Mouse (Mus musculus) ovary, postnatal 14 days (tissue): Measurements from ENCODE around the gene Actrt2.
A peak's percentile ranks its signal among the peaks of the same experiment; 100 is the strongest.

Experiments
- DNase-seq: peaks from one replicate; pipeline ENCODE4 v3.0.0; 2022; ENCODE audit warnings: low spot score

Gene Actrt2

DNA sequence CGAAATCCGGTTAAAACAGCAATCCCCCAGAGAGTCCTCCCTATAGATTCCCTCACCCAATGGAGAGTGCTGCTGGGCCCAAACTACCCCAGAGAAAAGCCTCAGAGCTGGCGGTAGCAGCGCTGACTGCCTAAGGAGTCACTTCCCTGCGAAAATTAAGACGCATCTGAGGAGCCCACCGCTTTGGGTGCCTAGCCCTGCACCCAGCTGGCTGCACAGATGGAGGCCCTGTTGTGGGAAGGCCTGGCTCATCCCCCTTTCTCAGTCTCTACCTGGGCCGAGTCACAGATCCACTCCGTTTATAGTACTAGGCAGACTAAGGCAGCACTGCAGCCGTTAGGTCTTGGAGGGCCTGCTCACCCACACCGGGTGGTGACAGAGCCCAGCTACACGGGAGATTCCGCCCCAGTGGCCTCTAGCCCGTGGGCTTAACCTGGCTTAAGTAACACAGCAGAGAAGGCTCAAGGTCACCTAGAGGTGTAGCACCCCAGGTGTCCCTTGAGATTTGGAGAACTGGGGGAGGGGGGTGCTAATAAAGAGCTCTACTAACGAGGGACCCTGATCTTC lies 29.3 kb downstream of the Actrt2 start:
- DNase-seq, result no peak

DNA sequence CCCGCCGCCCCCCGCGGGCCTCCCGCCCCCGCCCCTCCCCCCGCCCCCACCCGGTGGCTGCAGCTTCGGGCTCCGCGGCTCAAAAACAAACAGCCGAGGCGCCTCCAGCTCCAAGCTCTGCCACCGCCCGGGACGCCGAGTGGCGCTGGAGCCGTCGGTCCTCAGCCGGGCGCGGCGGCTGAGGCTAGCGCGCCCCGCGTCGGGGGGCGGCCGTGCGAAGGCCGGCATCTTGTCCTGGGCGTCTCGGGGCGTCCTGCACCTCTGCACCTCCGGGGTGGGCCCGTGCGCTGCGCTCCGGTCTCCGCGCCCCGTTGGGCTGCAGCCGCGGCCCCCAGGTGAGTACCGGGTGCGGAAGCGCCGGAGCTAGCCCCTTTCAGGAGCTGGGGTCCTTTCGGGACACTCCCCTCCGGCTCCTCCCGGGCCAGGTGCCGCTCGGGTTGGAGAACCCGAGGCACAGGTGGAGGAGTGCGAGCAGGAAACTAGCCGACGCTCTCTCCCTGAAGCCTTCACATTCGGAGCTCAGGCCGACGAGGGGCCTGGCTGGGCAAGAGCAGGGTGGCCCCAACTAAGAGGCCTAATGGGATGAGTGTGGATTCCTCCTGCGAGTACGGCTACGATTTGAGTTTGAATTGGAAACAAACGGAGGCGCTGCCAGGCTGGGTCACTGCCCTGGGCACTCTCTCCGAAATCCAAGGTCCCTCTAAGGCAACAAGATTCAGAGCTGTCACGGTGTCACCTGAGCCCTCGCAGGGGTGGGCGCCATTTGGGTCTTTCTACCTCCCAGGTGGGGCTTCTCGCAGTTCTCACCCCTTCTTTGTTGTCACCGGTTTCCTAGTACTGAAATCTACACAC lies 30.0 kb downstream of the Actrt2 start:
- no peak for DNase-seq

DNA sequence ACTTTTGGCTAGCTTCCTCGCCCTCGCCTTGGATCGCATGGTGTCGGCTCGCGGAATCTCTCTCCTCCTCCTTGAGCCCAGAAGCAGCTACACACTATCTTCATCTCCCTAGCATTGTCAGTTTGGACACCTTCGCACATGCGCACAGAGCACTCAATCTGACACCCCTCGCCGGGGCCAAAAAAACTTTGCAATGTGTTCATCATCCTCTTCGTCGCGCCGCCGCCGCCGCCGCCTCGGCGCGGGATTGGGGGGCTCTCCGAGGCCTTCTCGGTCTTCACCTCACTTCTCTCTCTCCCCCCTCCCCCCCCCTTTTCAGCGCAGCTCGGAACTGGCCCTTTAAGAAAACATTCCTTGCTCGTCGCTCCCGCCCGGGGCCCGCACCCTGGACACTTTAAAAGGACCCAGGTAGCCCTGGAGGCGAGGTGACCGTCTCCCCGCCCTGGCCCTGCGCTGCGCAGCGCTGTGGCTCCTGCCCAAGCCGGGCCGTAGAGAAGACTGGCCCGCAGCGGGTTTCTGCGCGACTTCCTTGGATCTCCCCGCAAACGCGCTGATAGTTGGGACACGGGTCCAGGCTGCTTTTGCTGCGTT lies 30.9 kb downstream of the Actrt2 start, which contains the start of gene Prdm16:
Gene Prdm16 (minus strand): TSS at position 153 of the 591 bp plus-strand sequence.
- DNase-seq, result no peak

DNA sequence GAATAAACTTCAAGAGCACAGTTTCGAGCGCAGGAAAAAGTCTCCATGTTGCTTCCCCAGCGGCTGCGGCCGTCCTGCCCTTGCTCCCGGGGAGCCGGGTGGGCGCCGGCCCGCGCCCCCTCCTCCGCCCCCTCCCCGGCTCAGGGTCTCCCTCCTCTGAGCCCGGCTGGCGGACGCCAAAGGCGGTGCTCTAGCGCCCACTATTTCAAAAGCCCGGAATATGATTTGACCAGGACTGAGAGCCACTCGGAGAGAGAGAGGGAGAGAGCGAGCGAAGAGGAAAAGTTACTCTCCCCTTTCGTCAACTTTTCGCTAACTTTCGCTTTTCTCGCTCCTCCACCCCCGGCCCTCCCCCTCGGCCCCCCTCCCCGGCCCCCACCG lies 31.6 kb downstream of the Actrt2 start:
- DNase-seq, result peak; percentile 25

DNA sequence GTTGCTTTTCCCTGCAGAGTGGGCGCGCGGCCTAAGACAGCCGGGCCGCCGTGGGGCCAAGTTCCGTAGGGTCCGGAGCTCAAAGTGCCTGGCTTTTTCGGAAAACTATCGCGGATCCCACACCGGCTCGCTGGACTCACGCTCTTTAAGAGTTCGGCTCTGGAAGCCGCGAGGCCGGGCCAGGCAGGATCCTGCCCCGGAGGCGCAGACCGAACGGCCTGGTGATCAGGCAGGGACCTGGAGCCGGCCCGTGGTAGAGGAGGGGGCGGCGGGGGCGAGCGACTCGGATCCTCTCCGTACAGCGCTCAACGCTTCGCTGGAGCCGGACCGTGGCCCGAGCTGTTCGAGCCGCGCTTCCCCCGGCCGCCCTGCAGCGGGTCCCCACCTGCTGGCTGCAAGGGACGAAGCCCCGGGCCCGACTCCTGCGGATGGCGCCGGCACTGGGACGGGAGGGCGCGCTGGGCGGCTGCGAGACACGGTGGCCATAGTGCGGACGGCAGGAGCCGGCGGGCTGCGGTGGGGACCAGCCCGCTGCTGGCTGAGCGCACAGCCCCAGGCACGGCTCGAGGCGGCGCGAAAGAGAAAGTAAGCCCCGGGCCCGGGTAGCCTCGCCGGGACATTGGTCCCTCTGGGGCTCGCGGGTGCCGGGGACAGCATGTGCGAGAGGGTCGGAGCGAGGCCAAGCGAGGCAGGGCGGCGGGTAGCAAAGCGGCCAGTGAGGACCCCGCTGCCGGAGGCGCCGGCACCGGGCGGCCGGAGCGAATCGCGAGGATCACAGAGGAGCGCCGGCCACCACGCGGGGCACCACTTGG lies 32.2 kb downstream of the Actrt2 start:
- peak; percentile 34 for DNase-seq

DNA sequence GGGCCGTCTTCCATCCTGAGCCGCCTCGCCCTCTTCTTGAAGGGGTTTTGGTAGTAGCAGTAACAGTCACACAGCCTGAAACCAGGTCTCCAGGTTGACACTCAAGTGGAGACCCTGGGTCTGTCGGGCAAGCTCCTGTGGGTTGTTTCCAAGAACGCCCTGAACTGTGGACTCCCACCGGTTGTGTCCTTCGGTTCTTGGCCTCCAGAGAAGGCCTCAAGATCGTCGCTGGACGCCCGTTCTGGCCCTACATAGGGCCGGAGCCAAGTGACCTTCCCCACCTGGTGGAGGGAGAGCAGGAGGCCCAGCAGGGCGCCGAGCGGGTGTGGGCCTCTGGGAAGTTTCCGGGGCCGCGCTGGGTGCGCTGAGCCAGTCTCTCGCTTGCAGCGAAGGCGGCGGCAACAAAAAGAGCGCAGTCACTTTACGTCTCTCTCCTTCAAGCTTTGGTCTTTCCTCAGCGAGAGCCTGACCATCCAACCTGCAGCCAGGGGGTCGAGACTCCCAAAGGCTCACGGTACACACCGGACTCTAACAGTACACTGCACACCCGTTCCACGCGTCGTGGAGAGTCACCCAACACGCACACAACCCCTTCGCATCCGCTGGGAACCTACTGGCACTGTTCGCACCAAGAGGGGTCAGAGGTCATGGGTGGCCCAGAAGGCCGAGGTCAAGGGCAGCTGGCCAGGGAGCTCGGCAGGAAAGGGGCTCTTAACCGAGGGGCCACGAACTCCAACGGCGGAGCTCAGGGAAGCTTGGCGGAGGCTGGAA lies 33.0 kb downstream of the Actrt2 start:
- DNase-seq, result no peak

DNA sequence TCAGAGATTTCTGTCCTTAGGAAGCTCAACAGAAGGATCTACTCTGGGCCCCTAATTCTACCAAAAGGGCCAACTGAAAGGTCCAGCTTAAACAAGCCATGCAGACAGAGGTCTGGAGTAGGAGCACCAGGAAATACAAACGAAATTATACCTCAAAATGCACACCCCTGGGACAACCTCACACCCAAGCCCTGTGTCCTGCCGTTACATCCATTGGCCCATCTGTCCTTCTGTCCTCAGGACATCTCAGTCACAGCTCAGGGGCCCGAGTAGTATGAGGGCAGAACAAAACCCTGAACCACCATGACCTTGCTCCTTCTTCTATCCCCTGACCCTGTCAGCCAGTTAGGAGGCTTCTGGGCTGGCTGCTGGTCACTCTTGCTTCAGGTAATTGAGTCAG lies 33.7 kb downstream of the Actrt2 start:
- no peak for DNase-seq

DNA sequence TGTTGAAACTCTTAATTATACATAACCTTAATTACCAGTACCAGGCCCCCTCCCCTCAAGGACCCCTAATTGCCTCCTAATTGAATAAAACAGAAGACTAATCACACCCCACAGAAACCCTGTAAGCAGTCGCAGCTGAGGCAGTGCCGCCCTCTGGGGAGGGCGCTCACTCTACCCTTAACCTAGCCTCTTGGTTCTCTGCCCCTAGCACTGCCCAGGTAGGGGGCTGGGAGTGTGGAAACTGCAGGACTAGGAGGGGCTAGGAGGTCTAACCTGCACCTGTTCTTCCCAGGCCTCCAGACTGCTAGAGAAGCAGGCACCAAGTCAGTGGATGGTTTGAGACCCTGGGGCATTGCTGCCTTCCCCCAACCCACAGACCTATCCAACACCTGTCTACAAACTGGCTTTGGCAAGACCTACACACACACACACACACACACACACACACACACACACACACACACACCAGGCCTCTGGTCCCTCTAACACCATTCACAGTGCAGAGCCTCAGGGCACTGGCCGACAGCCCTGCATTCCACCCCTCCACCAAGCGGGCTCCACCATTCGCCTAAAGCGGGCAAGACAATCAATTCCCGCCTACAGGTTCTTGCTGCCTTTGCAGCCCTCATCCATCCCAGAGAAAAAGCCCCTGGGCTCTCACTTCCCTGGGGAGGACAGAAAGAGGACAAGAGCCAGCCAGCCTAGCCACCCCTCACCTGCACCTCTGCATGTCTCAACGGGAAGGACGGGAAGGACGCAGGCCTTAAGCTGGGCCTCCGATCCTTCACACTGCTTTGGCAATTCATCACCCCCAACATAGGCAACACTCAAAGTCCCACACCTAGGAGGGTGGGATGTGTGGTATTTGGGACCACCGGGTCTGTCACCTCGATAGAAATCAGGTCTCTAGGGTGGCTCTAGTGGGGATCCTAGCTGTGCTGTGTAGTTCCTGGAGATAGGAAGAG lies 34.6 kb downstream of the Actrt2 start:
- no peak for DNase-seq

DNA sequence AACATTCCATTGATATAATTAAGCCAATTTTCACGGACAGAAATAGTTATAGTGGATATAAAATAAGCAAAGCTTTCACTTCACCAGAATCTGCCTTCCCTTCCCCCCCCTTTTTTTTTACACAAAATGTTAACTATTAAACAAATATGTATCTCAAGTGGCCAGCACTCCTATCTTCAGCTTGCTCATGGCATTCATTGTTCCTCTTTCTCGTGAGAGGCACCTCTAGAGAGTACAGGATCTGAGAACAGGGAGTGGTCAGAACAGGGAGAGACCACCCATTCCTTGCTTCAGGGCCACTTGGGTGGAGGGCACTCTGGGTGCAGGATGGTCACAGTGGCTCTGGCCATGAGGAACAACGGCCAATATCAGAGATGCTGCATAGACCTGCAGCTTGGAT lies 36.9 kb downstream of the Actrt2 start:
- DNase-seq, result no peak

DNA sequence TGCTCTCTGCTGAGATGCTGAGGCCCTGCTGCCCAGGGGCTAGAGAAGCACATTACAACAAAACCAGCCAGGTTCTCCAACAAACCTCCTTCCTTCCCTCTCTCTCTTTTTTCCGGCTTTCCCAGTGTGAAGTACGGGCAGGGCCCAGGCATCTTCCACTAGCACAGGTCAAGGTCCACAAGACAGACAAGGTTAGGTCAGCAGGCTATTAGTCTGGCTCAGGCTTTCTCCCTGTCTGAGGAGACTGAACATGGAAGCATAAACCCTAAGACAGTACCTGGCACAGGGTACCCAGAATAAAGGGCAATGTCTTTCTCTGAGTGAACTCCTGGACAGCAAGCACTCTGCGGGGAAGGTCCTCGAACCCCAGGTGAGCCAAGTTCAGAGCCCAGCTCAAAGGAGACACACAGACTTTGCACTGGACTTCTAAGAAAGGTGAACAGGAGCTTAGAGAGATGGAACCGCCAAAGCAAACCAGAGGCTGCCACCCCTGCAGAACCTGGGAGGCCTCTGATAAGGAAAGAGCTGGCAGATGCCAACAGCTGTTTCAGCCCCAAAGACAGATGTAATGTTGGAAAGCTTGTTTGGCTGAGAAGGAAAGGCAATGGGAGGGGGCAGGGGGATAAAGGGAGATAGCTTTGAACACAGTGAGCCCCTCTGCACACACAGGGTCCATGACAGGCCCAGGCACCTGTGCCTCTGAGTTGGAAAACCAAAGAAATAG lies 40.1 kb downstream of the Actrt2 start:
- no peak for DNase-seq

DNA sequence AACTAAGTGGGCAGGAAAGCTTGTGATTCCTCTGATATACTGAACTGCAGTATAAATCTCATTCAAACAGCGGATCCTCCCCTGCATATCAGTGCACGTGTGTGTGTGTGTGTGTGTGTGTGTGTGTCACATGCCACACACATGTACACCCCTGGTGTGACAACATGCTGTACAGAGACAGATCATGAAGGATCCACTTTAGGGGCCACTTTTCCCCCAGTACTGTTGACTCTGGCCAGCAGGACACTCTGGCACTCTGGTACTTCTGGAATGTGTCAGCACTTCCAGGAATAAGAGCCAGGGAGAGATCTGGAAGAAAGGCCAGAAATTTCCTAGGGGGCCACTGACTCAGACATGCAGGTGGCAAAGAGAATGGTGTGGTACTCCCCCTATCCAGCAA lies 41.4 kb downstream of the Actrt2 start:
- no peak for DNase-seq

DNA sequence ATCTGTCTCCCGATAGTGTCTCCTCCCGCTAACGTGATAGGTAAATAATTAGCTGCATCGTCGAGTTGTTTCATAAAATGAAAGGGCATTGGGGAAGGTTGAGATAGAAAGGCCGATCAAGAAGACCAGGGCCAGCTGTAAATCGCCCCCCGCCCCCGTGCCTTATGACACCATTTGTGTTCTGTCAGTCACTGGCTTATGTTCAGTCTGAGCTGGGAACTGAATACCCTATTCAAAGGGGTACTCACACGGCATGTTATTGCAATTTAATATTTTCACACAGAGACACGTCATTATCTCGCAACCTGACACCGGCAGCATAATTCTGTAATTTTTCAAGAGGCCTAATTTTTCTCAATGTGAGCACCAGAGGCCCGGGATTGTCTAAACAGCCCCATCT lies 42.0 kb downstream of the Actrt2 start:
- no peak for DNase-seq

DNA sequence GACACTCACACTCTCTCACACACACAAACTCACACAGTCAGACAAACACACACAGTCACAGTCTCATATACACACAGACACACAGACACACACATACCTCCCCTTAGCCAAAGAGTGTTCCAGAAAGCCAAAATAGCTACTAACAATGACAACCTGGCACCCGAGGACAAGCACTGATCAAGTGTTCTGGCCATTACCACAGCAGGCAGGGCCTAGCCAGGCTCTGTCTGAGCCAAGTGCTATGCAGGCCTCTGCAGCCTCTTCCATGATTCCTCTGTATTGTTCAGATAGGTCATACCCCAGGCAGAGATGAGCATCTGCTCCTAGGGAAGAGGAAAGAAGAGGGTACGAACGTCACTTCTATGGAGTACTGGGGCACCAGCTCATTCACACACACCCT lies 44.4 kb downstream of the Actrt2 start:
- no peak for DNase-seq

DNA sequence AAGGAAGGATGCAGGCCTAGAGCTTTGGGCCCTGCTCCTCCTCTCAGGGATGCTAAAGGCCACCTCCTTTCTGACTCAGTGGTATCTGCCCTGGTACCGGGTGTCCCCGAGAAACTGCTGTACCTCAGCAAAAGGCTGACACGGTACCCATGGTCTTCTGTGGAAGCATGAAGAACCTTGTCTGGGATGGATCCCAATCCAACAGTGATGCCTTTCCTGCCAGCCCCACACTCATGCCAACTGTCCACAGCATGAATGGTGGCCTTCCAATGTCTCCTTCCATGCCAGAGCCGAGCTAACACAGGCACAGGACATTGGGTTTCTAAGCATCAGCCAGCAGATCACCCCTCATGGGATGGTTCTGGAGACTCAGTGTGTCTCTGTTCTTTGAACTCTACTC lies 45.1 kb downstream of the Actrt2 start:
- DNase-seq, result no peak
